Mouse (Mus musculus): ENCODE data around the gene Eml4. TPM values are rescaled to one million over a fixed set of nuclear protein-coding genes. Genes with fewer than 3 reads are reported as not detected.

The Eml4 gene
- total and polyA plus RNA-seq, 3 experiments: 38.2 to 75.6 (median 60.1) TPM

- TF ChIP-seq ETS1 (conservative IDR thresholded peaks at IDR 0.05; ENCODE audit: low read depth, low read length) (no peak), KAT2A (IDR thresholded peaks at IDR 0.05; ENCODE audit: insufficient replicate concordance, low read length) (no peak), NELFE (IDR thresholded peaks at IDR 0.05; ENCODE audit: low read depth, low read length) (no peak)
Observed at GRCm38 (mm10) chr17:83483784-83484183, 133.1 kb downstream of the Eml4 start (continued).

GRCm38 (mm10) chr17:83487762-83488161 is 137.0 kb downstream of the Eml4 start:
- Histone ChIP-seq H3K4me2 (ENCODE audit: insufficient read depth, low read depth, poor library complexity, severe bottlenecking) (no peak overlapping the region), H3K27me3 (replicated peaks) (no peaks in the 10 kb centered on the region), H3K4me3 (replicated peaks in 1 of 3; ENCODE audit: low read depth in 2 of 3, low read length in 2 of 3, poor library complexity in 1 of 3) (no peak overlapping the region), H3K9me3 (replicated peaks; ENCODE audit: low read length) (no peaks in the 10 kb centered on the region), H3K9ac (ENCODE audit: insufficient read depth, low read depth) (no peak overlapping the region), H3K36me3 (replicated peaks in 1 of 2; ENCODE audit: control insufficient read depth in 1 of 2, insufficient read depth in 1 of 2, low read length in 1 of 2) (peaks cover 0 to 2% of the 10 kb centered on the region in 2 experiments), H3K79me2 (replicated peaks; ENCODE audit: control insufficient read depth, extremely low read depth, insufficient read depth, poor library complexity, severe bottlenecking) (no peaks in the 10 kb centered on the region), H3K4me1 (ENCODE audit: control insufficient read depth in 1 of 2, insufficient read depth in 2 of 2) (peaks cover 2 to 11% of the 10 kb centered on the region in 2 experiments; a peak in 2 of 4 replicates), H3K27ac (ENCODE audit: insufficient read depth, low read depth) (no peak overlapping the region)
- no peak for TF ChIP-seq UBTF (IDR thresholded peaks at IDR 0.05; ENCODE audit: low read depth, low read length)
- no peak for TF ChIP-seq TBP (conservative IDR thresholded peaks at IDR 0.05; ENCODE audit: low read depth, low read length)
- TF ChIP-seq USF1 (IDR thresholded peaks at IDR 0.05; ENCODE audit: low read depth, low read length): no peak
- no peak for TF ChIP-seq ZC3H11A (IDR thresholded peaks at IDR 0.05; ENCODE audit: low read depth, low read length)
- no peak for TF ChIP-seq TCF12 (IDR thresholded peaks at IDR 0.05; ENCODE audit: low read depth, low read length)
- no peak for TF ChIP-seq JUND (conservative IDR thresholded peaks at IDR 0.05; ENCODE audit: low read depth, low read length)
- TF ChIP-seq CHD1 (IDR thresholded peaks at IDR 0.05; ENCODE audit: low read depth, low read length): no peak
- no peak for TF ChIP-seq NELFE (IDR thresholded peaks at IDR 0.05; ENCODE audit: low read depth, low read length)
- DNase-seq (ENCODE audit: extremely low read depth): no peak
- dilution Hi-C loops (cut with MboI; ENCODE audit: extremely low pct_ligation_motif_present, extremely low pct_unique_long_range_greater_than_20kb, low sequenced_read_pairs): no loop called here
- in situ Hi-C loops (cut with MboI; ENCODE audit: low pct_ligation_motif_present, low pct_unique_long_range_greater_than_20kb, low sequenced_read_pairs): no loop called here

- dilution Hi-C loops (cut with MboI; ENCODE audit: extremely low pct_ligation_motif_present, extremely low pct_unique_long_range_greater_than_20kb, low sequenced_read_pairs) (no loop called here), in situ Hi-C loops (cut with MboI; ENCODE audit: low pct_ligation_motif_present, low pct_unique_long_range_greater_than_20kb, low sequenced_read_pairs) (no loop called here)
- Histone ChIP-seq H3K4me1 (ENCODE audit: control insufficient read depth in 1 of 2, insufficient read depth in 2 of 2) (peaks cover 0 to 4% of the 10 kb centered on the region in 2 experiments; a peak in 2 of 4 replicates), H3K36me3 (replicated peaks in 1 of 2; ENCODE audit: control insufficient read depth in 1 of 2, insufficient read depth in 1 of 2, low read length in 1 of 2) (peaks cover 29 to 63% of the 10 kb centered on the region in 2 experiments), H3K9me3 (replicated peaks; ENCODE audit: low read length) (peaks cover 16% of the 10 kb centered on the region), H3K9ac (ENCODE audit: insufficient read depth, low read depth) (no peak overlapping the region), H3K4me3 (replicated peaks in 1 of 3; ENCODE audit: low read depth in 2 of 3, low read length in 2 of 3, poor library complexity in 1 of 3) (no peak overlapping the region), H3K27ac (ENCODE audit: insufficient read depth, low read depth) (no peak overlapping the region), H3K79me2 (replicated peaks; ENCODE audit: control insufficient read depth, extremely low read depth, insufficient read depth, poor library complexity, severe bottlenecking) (no peaks in the 10 kb centered on the region), H3K4me2 (ENCODE audit: insufficient read depth, low read depth, poor library complexity, severe bottlenecking) (no peak overlapping the region), H3K27me3 (replicated peaks) (no peaks in the 10 kb centered on the region)
- DNase-seq (ENCODE audit: extremely low read depth): no peak
- no peak for TF ChIP-seq ZKSCAN1 (IDR thresholded peaks at IDR 0.05; ENCODE audit: borderline replicate concordance, low read depth, low read length)
- no peak for TF ChIP-seq MEF2A (IDR thresholded peaks at IDR 0.05; ENCODE audit: borderline replicate concordance, low read depth, low read length)
- TF ChIP-seq CHD1 (IDR thresholded peaks at IDR 0.05; ENCODE audit: low read depth, low read length): no peak
- no peak for TF ChIP-seq ELF1 (IDR thresholded peaks at IDR 0.05; ENCODE audit: low read depth, low read length)
- TF ChIP-seq RAD21 (IDR thresholded peaks at IDR 0.05; ENCODE audit: low read depth, low read length): no peak
- no peak for TF ChIP-seq CTCF (conservative IDR thresholded peaks at IDR 0.05 in 1 of 2, IDR thresholded peaks at IDR 0.05 in 1 of 2; ENCODE audit: low read depth in 2 of 2, low read length in 2 of 2)
- no peak for TF ChIP-seq BHLHE40 (IDR thresholded peaks at IDR 0.05; ENCODE audit: low read depth, low read length)
- TF ChIP-seq USF2 (conservative IDR thresholded peaks at IDR 0.05; ENCODE audit: low read depth, low read length): no peak
- no peak for TF ChIP-seq POLR2AphosphoS2 (IDR thresholded peaks at IDR 0.05; ENCODE audit: low read depth, low read length)
- TF ChIP-seq SIN3A (IDR thresholded peaks at IDR 0.05; ENCODE audit: low read length): no peak
- no peak for TF ChIP-seq JUND (conservative IDR thresholded peaks at IDR 0.05; ENCODE audit: low read depth, low read length)
- TF ChIP-seq KAT2A (IDR thresholded peaks at IDR 0.05; ENCODE audit: insufficient replicate concordance, low read length): no peak
- TF ChIP-seq NELFE (IDR thresholded peaks at IDR 0.05; ENCODE audit: low read depth, low read length): no peak
- no peak for TF ChIP-seq TCF12 (IDR thresholded peaks at IDR 0.05; ENCODE audit: low read depth, low read length)
- no peak for TF ChIP-seq USF1 (IDR thresholded peaks at IDR 0.05; ENCODE audit: low read depth, low read length)
- TF ChIP-seq ETS1 (conservative IDR thresholded peaks at IDR 0.05; ENCODE audit: low read depth, low read length): no peak
- no peak for TF ChIP-seq GABPA (IDR thresholded peaks at IDR 0.05; ENCODE audit: insufficient replicate concordance, low read depth, low read length)
Observed at GRCm38 (mm10) chr17:83498889-83499288, 148.2 kb downstream of the Eml4 start.
